Mouse (Mus musculus) G1E (cell line): ENCODE measurements around the gene Dctn3. TPM values are rescaled to one million over a fixed set of nuclear protein-coding genes. Genes with fewer than 3 reads are reported as not detected.

Experiments
- ATAC-seq: 2 replicates; pipeline ENCODE4 v1.8.0; 2016; ENCODE audit warnings: mild to moderate bottlenecking; ENCODE audit not compliant: insufficient number of reproducible peaks, poor library complexity, low FRiP score, severe bottlenecking; ENCODE audit errors: extremely low read depth
- DNase-seq: peaks from one replicate; pipeline ENCODE4 v3.0.0; 2012; ENCODE audit warnings: low spot score
- H3K27me3 ChIP-seq: 2 replicates; pipeline ENCODE4 v1.6.1; 2012; ENCODE audit warnings: mild to moderate bottlenecking, low read length, inconsistent platforms; ENCODE audit not compliant: insufficient read depth
- H3K36me3 ChIP-seq: replicated peaks from 2 replicates; pipeline ENCODE3; 2012; ENCODE audit warnings: mild to moderate bottlenecking, inconsistent platforms
- H3K4me1 ChIP-seq: 2 replicates; pipeline ENCODE4 v1.6.1; 2012; ENCODE audit warnings: low read depth, low read length, inconsistent platforms, mixed read lengths; ENCODE audit not compliant: insufficient read depth
- H3K4me3 ChIP-seq: 2 replicates; pipeline ENCODE4 v1.5.1; 2012; ENCODE audit warnings: low read depth, mild to moderate bottlenecking, inconsistent platforms, low read length, moderate library complexity, mixed read lengths
- H3K9me3 ChIP-seq: replicated peaks from 2 replicates; pipeline ENCODE4 v1.6.1; 2012; ENCODE audit warnings: inconsistent platforms
- CTCF ChIP-seq: IDR thresholded peaks from 2 replicates; pipeline ENCODE4 v1.5.1; 2012; ENCODE audit warnings: low read depth, low read length, inconsistent platforms, mixed read lengths
- GATA1 ChIP-seq: IDR thresholded peaks from 2 replicates; pipeline ENCODE4 v1.6.1; 2012; ENCODE audit warnings: borderline replicate concordance, low read length, inconsistent platforms, mixed read lengths
- GATA2 ChIP-seq: IDR thresholded peaks from 2 replicates; pipeline ENCODE4 v1.6.1; 2012; ENCODE audit warnings: low read depth, low read length, inconsistent platforms, borderline replicate concordance
- POLR2AphosphoS5 ChIP-seq: IDR thresholded peaks from 2 replicates; pipeline ENCODE4 v1.6.1; 2012; ENCODE audit warnings: low read depth, low read length, inconsistent platforms; ENCODE audit not compliant: insufficient replicate concordance
- TAL1 ChIP-seq: conservative IDR thresholded peaks from 2 replicates; pipeline ENCODE4 v1.6.1; 2012; ENCODE audit warnings: low read depth, low read length, inconsistent platforms, mixed read lengths
- polyA plus RNA-seq: library from polyadenylated mRNA; stranded (reverse); fragments of >175 nt; gene quantifications from 2 replicates; pipeline ENCODE4 v1.2.3, GENCODE M21; 2012
- total RNA-seq, 2 experiments: library from RNA; stranded (forward) in 1 of 2; stranded (reverse) in 1 of 2; fragments of 200-1000 nt in 1 of 2; fragments of >200 nt in 1 of 2; fragmentation: Nextera tagmentation in 1 of 2; gene quantifications; 2 replicates each; pipeline ENCODE4 v1.2.3; 2014 to 2017

Gene Dctn3
- total and polyA plus RNA-seq, 3 experiments: 95.3 to 187 (median 178) TPM

GRCm38 (mm10) chr4:41676248-41677005 lies 46.5 kb downstream of the Dctn3 start:
- no peaks in the 10 kb centered on the region for H3K36me3 ChIP-seq
- peaks cover 13% of the 10 kb centered on the region for H3K27me3 ChIP-seq
- DNase-seq (no peak), ATAC-seq (no peak)
- no peaks in the 10 kb centered on the region for H3K9me3 ChIP-seq
- TF ChIP-seq CTCF (no peak), GATA2 (no peak), POLR2AphosphoS5 (no peak), TAL1 (no peak), GATA1 (no peak)
- no peaks in the 10 kb centered on the region for H3K4me1 ChIP-seq
- no peak overlapping the region for H3K4me3 ChIP-seq

- TF ChIP-seq POLR2AphosphoS5: no peak
- TF ChIP-seq CTCF: no peak
- no peak for TF ChIP-seq GATA2
- TF ChIP-seq GATA1: no peak
- no peak for TF ChIP-seq TAL1
- peaks cover 17% of the 10 kb centered on the region for H3K27me3 ChIP-seq
- ATAC-seq (no peak), DNase-seq (no peak)
- H3K4me3 ChIP-seq: no peak overlapping the region
- H3K4me1 ChIP-seq: no peaks in the 10 kb centered on the region
- no peaks in the 10 kb centered on the region for H3K9me3 ChIP-seq
- no peaks in the 10 kb centered on the region for H3K36me3 ChIP-seq
Observed at GRCm38 (mm10) chr4:41673186-41673585, 49.8 kb downstream of the Dctn3 start.

GRCm38 (mm10) chr4:41672522-41672963 lies 50.4 kb downstream of the Dctn3 start:
- Histone ChIP-seq H3K9me3 (no peaks in the 10 kb centered on the region), H3K4me1 (no peaks in the 10 kb centered on the region), H3K27me3 (peaks cover 17% of the 10 kb centered on the region), H3K4me3 (no peak overlapping the region), H3K36me3 (no peaks in the 10 kb centered on the region)
- no peak for TF ChIP-seq GATA1
- no peak for TF ChIP-seq POLR2AphosphoS5
- no peak for TF ChIP-seq GATA2
- TF ChIP-seq TAL1: no peak
- no peak for TF ChIP-seq CTCF
- ATAC-seq (no peak), DNase-seq (no peak)

- TF ChIP-seq TAL1 (no peak), CTCF (no peak), GATA1 (no peak), GATA2 (no peak), POLR2AphosphoS5 (no peak)
- Histone ChIP-seq H3K36me3 (no peaks in the 10 kb centered on the region), H3K4me1 (no peaks in the 10 kb centered on the region), H3K9me3 (no peaks in the 10 kb centered on the region), H3K4me3 (no peak overlapping the region), H3K27me3 (peaks cover 12% of the 10 kb centered on the region)
- DNase-seq (no peak), ATAC-seq (no peak)
Observed at GRCm38 (mm10) chr4:41671963-41672480, 50.9 kb downstream of the Dctn3 start.

- ATAC-seq (no peak), DNase-seq (no peak)
- no peaks in the 10 kb centered on the region for H3K4me1 ChIP-seq
- TF ChIP-seq CTCF (no peak), GATA1 (no peak), TAL1 (no peak)
- H3K36me3 ChIP-seq: no peaks in the 10 kb centered on the region
- no peak overlapping the region for H3K4me3 ChIP-seq
- no peaks in the 10 kb centered on the region for H3K9me3 ChIP-seq
- peaks cover 13% of the 10 kb centered on the region for H3K27me3 ChIP-seq
Observed at GRCm38 (mm10) chr4:41671500-41671899, 51.5 kb downstream of the Dctn3 start.

- no peak for ATAC-seq
- Histone ChIP-seq H3K9me3 (no peaks in the 10 kb centered on the region), H3K36me3 (no peaks in the 10 kb centered on the region), H3K4me3 (no peak overlapping the region), H3K4me1 (no peaks in the 10 kb centered on the region), H3K27me3 (peaks cover 14% of the 10 kb centered on the region)
- TF ChIP-seq CTCF (no peak), TAL1 (no peak), POLR2AphosphoS5 (no peak), GATA2 (no peak), GATA1 (no peak)
- DNase-seq: no peak
Observed at GRCm38 (mm10) chr4:41670836-41671235, 52.1 kb downstream of the Dctn3 start.
